Mouse (Mus musculus) CD4-positive, CD25-positive, alpha-beta regulatory T cell, adult 9 weeks (primary cell): Measurements from ENCODE around the gene Gmpr. TPM values are rescaled to one million over a fixed set of nuclear protein-coding genes. Genes with fewer than 3 reads are reported as not detected.

Experiments used
- polyA plus RNA-seq: library from polyadenylated mRNA; unstranded; fragments of 100-300 nt; shearing (Covaris generic); gene quantifications from one replicate; pipeline ENCODE4 v1.2.1, GENCODE M21; 2017

The Gmpr gene
- polyA plus RNA-seq: 0.78 TPM

DNA sequence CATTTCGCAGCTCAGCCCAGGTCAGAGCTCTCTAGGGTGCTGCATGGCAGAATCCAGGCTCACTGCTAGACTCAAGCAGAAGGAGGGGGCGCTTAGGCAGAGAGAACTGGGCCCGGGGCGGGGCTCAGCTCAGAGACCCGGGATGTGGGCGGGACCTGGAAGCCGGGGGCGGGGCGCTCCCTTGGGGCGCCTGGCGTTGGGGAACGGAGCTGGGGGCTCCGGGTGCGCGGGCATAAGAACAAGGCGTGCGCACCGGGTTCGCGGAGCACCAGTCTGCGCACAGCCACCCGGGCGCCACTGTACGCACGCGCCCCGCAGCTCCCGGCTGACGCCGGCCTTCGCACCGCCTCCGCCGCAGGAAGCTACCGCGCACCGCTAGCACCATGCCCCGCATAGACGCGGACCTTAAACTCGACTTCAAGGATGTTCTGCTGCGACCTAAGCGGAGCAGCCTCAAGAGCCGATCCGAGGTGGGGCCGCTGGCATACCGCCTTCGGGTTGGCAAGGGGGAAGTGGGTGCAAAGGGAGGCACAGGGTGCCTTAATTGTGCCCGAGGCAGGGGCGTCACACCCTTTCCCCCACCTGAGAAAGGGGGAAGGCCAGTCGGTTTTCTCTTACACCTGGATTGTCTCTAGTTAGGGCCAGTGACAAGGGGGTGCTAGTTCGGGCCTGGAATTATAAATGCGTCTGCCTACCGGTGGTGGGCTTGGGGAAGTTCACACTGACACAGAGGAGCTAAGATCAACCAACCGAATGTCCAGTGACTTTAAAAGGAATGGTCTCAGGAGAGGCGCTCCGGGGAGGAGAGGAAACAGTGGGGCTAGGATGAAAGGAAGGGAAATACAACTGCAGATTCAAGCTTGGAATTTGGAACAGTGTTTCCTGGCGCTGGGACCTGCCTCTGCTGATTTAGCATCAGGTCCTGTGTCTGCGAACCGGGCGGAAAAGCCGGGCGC is at the start of gene Gmpr:
Gene Gmpr, plus strand, starts transcription at position 171 of the 956 bp plus-strand sequence.

Other genes with a start within 250 kb of the Gmpr start
- 19.1 TPM for gene Mylip, start 117.7 kb upstream of the Gmpr start, polyA plus RNA-seq